Mouse (Mus musculus) left cerebral cortex, postnatal 36 days (tissue): ENCODE results near the gene Ifng. TPM values are rescaled to one million over a fixed set of nuclear protein-coding genes. Genes with fewer than 3 reads are reported as not detected.
"Not testable (repeated sequence)": the region's sequence is repeated elsewhere in the genome, so short reads cannot be mapped to it uniquely, and the experiment has no call there.

Experiments used
- DNase-seq, 2 experiments: peaks; one replicate each; pipeline ENCODE4 v3.0.0; 2021 to 2022; ENCODE audit warnings: low spot score in 2 of 2, mixed read lengths in 1 of 2
- intact Hi-C: fragments of 180-260 bp; cut with DNase I; formaldehyde crosslinking; loops from one replicate; pipeline ENCODE4 v1.15.1; 2025
- total RNA-seq, 2 experiments: library from RNA; stranded (reverse); gene quantifications; 2 replicates each; pipeline ENCODE4 v1.2.3; 2021

Gene Ifng
- not detected for total RNA-seq

DNA sequence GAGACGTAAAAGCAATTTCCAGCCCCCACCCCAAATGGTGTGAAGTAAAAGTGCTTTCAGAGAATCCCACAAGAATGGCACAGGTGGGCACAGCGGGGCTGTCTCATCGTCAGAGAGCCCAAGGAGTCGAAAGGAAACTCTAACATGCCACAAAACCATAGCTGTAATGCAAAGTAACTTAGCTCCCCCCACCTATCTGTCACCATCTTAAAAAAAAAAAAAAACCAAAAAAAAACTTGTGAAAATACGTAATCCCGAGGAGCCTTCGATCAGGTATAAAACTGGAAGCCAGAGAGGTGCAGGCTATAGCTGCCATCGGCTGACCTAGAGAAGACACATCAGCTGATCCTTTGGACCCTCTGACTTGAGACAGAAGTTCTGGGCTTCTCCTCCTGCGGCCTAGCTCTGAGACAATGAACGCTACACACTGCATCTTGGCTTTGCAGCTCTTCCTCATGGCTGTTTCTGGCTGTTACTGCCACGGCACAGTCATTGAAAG is at the start of gene Ifng:
Ifng (plus strand) TSS at position 305 of the 499 bp plus-strand sequence.
- intact Hi-C loops: no loop called here

DNA sequence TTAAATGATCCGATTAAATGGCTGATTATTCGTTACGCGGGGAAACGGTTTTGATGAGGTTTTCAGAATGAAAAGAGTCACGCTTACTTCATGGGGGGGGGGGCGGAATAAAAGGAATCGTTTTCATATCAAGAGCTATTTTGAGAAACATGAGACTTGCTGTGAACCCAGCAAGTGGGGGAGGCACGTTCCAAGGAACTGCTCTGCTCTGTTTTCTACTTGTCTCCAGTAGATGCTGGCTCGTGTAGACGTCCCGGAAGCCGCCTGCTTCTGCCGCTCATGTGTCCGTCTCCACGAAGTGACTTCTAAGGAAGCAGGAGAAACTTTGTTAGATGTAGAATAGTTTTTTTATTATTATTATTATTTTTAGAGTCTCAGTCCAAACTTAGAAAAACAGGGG is 40.9 kb upstream of the Ifng start:
- no peak for DNase-seq
- intact Hi-C loops: no loop called here

More for the DNA sequence above, at the start of gene Ifng:
- DNase-seq: no peak

DNA sequence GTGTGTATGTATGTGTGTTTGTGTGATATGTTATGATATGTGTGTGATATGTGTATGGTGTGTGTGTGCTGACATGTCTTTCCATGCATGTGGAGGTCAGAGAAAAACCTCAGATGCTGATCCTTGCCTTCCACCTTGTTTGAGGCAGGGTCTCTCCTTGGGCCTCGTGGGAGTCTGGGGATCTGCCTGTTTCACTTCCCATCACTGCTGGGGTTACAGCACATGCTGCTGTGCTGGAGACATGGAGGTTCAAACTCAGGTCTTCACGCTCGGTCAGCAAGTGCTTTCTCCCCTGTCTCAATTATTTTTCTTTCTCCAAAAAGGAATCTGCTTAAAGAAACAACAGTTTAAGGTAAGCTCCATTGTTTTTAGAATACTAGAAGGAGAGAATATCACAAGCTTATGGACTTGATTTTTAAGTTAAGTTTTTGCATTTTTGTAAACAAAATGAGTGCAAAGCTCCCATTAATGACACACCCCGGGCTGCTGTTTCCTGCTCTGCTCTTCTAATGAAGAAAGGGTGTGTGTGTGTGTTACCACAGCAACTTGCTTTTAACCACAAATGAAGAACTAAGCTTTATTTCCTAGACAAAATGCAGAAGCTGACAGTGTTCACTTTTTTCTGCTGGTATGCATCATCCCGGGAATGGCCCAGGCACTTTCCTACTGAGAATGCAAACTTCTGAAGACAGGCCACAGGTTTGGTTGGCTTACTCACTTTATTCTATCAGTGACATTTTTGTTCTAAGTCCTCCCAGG is 34.2 kb upstream of the Ifng start:
- intact Hi-C loops: no loop called here
- DNase-seq: no peak

DNA sequence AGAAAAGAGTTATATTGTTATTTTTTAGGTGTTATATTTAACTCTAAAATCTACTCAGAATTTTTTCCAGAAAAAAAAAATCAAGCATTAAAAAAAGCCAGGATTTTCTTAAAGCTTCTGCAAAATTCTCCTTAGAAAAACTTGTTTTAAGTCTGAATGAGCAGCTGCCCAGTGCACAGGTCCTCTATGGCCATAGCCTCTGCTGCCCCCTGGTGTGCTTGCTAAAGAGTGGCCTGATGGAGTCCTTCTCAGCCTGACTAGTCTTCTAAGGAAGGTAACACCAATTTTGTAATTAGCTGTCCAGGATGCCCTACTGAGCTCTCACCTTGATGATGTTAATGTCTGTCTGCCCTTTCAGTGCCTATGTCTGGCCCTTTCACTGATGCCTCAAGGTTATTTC is 29.5 kb upstream of the Ifng start:
- intact Hi-C loops: no loop called here
- DNase-seq: no peak

DNA sequence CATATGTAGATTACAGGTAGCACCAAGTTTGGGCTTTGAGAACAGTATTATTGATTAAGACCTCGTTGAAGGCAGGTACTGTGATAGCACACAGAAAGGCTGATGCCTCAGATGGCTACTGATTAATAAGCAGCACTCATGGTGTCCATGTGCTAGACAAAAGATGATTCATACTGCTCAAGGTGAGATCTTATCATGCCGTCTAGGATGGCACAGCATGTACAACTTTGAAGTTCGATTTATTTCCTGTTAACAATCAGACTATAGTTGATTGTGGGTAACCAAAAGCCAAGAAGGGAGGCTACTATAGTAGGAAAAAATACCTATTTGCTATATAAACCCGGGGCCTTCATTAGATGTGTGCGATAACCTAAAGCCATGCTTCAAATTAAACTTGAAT is 28.1 kb upstream of the Ifng start:
- DNase-seq: no peak
- intact Hi-C loops: no loop called here

DNA sequence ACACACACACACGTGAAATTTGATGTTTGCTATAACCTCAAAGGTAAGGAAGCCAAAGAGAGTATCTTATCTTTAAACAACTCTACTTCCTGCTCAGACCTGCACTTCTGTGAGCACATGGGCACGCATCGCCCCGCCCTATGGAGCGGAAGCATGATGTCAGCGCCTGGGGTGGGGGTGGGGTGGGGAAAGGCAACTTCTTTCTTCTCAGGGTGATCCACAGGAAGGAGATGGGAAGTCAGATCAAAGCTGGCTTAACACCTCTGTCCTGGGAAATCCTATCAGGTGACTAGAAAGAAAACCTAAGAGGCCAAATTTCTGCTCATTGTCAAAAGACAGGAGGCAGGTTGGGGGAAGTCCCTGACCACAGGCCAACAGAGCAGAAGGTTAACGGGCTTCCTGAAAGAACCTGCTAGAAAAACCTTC is 21.8 kb upstream of the Ifng start:
- DNase-seq: no peak
- intact Hi-C loops: no loop called here

DNA sequence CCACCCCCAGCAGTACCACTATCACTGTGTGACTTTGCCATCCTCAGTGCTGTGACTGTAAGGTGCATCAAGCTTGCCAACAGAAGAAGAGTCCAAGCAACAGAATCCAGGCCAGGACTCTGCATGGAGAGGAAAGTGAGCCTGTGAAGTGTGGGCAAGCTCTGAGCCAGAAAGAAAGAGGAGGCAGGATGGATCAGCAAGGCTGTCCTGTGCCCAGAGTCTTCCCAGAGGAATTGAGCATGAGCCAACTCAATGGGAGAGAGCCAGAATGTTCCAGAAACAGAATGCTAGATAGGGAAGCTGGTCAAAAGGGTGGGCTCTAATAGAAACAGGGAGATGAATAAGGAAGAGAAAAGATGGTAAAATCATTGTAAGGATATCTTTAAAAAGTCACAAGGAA is 19.9 kb upstream of the Ifng start:
- DNase-seq: no peak
- intact Hi-C loops: no loop called here

DNA sequence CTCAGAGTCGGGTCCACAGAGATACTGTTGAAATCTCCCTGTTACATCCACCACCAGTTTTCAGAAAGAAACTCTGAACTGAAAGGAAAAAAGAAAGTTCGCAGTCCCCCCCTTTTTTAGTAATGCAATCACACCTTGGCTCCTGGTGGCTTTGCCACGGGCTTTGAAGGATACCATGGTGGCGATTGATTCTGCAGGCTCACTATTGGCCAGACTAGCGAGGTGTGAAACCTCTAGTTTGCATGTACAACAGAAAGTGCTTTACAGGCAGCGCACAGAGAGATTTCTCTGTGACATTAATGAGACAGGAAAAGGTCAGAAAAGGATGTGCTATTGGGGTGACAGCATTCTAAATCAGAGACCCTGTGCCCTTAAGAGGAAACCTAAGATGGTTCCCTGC is 5.3 kb upstream of the Ifng start:
- intact Hi-C loops: no loop called here
- DNase-seq: no peak

DNA sequence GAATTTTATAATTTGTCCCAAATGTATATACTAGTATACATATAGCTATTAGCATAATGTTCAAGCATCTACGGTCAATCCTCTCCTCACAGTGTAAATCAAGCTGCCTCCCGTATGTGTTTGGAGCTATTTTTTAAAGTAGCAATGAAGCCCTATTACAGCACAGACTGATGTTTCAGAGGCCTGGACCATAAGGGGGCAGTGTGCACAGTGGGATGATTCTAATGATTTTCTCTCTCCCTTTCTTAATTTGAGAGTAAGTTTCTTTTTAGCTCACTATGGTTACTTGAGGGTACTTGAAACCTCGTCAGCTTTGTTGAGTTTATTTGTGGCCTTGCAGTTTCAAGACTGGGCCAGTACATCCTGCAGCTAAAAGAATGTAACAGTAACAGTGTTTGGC is 1.1 kb downstream of the Ifng start:
- intact Hi-C loops: no loop called here
- no peak for DNase-seq

DNA sequence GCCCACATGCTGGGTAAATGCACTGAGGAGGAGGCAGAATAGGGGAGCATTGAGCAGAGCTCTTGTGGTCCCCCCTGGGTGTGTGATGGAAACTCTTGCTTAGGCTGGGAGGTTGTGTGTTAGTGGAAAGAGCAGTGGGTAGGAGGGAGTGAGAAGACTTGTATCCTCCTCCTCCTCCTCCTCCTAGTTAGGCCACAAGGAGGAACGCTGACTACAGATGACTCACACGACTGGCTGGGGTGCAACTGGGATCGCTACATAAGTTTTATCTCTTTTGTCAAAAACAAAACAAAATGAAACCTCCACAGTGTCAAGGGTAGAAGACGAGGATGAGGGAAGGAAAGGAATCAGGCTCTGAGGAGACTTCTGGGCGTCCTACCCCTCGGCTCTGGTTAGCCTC is 2.2 kb downstream of the Ifng start:
- intact Hi-C loops: no loop called here
- no peak for DNase-seq

DNA sequence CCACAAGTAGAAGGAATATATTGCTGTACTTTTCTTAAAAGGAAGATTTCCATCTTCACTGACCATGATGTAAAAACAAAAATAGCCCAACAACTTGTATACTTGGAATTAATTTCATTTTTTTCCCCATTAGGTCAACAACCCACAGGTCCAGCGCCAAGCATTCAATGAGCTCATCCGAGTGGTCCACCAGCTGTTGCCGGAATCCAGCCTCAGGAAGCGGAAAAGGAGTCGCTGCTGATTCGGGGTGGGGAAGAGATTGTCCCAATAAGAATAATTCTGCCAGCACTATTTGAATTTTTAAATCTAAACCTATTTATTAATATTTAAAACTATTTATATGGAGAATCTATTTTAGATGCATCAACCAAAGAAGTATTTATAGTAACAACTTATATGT is 4.2 kb downstream of the Ifng start:
- DNase-seq: no peak
- intact Hi-C loops: no loop called here

DNA sequence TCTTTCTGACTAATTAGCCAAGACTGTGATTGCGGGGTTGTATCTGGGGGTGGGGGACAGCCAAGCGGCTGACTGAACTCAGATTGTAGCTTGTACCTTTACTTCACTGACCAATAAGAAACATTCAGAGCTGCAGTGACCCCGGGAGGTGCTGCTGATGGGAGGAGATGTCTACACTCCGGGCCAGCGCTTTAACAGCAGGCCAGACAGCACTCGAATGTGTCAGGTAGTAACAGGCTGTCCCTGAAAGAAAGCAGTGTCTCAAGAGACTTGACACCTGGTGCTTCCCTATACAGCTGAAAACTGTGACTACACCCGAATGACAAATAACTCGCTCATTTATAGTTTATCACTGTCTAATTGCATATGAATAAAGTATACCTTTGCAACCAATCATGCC is 4.7 kb downstream of the Ifng start:
- intact Hi-C loops: no loop called here
- DNase-seq: no peak

DNA sequence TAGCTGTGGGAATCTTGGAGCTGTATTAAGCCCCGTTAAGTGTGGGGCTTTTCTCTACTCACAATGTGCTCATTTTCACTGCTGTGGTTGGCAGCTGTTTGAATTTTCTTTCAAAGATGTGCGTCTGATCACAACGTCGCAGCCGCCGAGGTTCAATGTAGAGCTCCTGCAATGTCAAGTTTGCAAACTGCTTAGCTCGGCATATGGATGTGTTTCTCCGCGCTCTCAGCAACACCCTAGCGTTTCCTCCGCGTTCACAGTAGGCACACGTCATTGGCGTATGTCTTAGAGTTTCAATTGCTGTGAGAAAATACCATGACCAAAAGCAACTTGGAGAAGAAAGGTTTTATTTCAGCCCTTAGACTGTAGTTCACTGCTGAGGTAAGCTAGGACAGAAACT is 5.1 kb downstream of the Ifng start:
- no peak for DNase-seq
- intact Hi-C loops: no loop called here

DNA sequence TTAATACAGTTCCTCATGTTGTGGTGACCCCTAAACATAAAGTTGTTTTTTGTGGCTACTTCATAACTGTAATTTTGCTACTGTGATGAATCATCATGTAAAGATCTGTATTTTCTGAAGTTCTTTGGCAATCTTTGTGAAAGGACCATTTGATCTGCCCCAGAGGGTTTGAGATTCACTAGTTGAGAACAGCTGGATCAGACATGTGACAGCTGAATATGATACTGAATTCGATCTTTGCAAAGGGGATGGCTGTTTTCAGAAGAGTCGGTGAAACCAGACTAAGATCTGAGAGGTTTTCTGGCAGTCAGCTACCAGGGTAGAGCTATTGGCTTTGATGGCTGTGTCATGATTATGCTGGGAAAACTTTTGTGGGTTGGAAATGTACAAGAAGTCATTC is 10.9 kb downstream of the Ifng start:
- no peak for DNase-seq
- intact Hi-C loops: no loop called here

DNA sequence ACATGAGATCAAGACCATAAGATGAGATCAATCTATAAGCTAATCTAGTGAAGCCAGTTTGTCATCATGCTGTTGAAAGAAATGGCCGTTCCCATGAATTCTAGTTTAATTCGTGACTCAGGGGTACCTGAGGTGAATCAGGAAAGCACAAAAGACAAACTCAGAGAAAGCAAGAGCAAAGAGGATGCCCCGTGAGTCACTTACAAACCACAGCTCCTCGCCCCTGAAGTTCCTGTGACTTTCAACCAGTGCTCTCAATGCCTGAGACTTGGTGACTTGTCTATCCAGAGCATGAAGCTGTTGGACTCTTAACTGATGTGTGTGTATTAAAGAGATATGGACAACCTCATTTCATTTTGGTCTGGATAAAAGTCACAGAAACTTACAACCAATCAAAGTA is 17.9 kb downstream of the Ifng start:
- no peak for DNase-seq
- intact Hi-C loops: no loop called here

DNA sequence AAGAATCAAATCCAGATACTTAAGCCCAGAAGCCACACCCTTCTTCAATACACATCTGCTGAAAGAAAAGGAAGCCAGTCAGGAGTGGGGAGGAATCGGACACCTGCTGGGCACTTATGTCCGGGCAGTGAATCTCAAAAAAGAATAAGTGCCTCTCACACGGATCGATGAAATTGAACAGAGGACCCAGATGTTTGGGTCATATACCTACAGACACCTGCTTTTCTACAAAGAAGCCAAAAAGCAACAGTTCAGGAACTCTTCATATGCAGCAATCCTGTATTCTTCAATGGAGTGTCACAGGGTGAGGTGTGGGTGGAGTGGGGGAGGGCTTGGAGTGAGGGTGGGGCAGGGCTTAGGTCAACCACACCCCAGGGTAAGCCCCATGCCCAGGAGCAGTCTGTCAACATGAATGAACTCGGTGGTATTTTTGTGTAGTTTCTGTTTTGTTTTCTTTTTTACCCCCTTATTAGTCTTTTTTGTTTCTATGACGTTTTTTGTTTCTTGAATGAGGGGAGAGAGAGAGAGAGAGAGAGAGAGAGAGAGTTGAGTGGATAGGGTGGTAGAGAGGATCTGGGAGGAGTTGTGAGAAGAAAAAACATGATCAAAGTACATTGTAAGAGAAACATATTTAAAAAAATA is 20.4 kb downstream of the Ifng start:
- no peak for DNase-seq
- intact Hi-C loops: no loop called here

DNA sequence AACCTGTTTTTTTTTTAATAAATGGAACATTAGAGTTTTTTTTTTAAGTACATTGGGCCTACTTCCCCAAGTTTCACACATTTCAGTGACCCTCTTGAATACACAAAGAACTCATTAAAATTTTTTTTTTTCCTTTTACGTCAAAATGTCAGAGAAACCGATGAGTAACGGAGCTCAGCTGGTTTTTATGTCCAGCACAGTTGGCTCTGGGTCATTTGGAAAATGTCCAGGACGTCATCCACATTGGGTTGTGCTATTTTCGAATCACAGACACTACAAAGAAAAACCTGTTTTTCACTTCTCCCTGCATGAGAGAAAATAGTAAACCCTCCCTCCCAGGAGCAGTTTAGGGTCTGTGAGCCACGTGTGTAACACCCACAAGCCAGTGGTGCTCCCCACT is 25.6 kb downstream of the Ifng start:
- no peak for DNase-seq
- intact Hi-C loops: no loop called here

DNA sequence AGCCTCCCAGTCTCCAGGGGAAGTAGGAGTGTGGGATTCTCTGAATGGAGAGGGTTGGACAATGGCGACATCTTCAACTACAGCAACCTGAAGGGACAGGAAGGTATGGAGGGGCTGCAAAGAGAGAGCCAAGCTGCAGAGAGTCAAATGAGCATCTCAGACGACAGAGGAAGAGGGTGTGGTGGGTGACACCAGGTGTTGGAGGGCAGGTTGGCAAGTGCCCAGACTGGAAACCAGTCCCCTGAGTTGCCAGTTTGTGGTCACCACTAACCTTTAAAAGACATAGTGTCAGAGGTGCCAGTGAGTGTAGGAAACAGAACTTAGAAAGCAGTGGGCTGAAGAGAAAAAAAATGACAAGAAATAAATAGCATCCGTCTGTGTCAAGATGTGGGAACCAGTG is 28.2 kb downstream of the Ifng start:
- no peak for DNase-seq
- intact Hi-C loops: no loop called here

DNA sequence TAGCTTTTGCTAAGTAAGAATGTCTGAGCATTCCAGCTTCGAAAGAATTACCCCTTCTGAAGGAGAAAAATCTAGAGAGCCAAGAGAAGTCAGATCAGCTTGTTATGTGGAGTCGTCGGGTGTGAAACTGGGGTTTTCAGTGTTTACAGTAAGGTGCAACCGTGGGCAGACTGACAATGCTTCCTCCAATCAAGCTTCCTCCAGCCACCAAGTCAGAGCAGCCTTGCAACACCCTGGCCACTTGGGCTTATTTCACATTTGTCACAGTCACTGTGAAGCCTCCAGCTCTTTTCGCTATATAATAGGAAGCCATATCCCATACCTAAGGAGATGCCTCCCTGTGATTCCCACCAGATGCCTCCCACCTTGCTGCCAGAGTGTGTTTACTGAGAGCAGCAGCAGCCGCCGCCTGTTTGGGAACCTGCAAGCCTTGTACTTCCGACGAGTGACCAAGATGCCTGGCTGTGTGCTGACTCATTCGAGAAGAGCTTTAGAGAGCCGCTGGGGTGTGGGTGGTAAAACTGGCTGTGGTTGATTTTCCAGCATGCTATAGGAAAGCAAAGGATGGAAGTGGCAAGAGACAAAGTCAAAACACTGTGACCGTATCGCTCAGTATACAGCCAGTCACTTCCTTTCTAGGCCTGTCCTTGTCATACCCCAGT is 29.6 kb downstream of the Ifng start:
- peak; percentile 53 to 62 for DNase-seq
- intact Hi-C loops: no loop called here

DNA sequence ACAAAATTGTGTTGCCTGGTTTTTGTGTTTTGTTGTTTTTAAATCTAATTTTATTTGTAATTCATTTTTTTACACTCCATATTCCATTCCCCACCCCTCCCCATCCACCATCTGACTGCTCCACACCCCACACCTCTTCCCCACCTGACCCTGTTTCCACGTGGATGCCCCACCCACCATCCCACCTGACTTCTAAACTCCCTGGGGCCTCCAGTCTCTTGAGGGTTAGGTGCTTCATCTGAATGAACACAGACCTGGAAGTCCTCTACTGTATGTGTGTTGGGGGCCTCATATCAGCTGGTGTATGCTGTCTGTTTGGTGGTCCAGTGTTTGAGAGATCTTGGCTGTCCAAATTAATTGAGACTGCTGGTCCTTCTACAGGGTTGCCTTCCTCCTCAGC is 32.0 kb downstream of the Ifng start:
- intact Hi-C loops, DNase-seq: not testable (repeated sequence)

DNA sequence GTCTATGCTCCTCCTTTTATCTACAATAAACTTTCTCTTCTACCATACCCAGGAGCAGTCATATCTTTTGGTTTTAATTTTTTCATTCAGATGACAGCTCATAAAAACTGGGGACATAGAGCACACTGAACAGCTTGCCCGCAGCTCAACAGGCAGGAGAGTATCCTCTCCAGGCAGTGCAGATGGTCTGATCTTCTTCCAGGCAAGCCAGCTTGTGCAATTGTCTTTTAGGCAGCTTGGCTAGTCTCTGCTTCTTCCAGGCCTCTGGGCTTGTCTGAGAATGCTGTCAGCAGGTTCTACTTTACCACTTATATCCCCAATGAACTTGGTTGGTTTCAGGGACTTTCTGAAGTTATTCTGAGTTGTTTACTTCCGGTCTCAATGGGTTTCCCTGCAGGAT is 35.9 kb downstream of the Ifng start:
- intact Hi-C loops: no loop called here
- peak in 1 of 2 experiments; percentile 12 for DNase-seq
